22 mouse cellular contexts compared by ENCODE assay signal in genomic region chr11:57686797-57687196, GRCm38 (mm10). TPM values are rescaled to one million over a fixed set of nuclear protein-coding genes. Genes with fewer than 3 reads are reported as not detected.
A peak's percentile ranks its signal among the peaks of the same experiment; 100 is the strongest.
DNase-seq lines count a peak whose midpoint lies in the region; ATAC-seq and TF ChIP-seq lines count a peak whose summit lies in the region.
"Had no signal": no experiment of that assay in that cellular context is flagged by ENCODE, and none has a peak within 500 bp of the region (broad histone marks: within the 10 kb centered on the region; RNA-seq: fewer than 3 reads in every experiment).

No protein-coding gene starts in this region.

- H3K4me3 ChIP-seq in heart, embryonic 15.5 days = no peak overlapping the region
- H3K4me3 ChIP-seq in spleen, adult 2 months (ENCODE audit: extremely low read depth, insufficient read depth, insufficient read length) = no peak overlapping the region
- peak overlapping the region; percentile 8; the same call in 1 of the 2 replicates for H3K4me3 ChIP-seq in liver, embryonic 12.5 days
- no peak overlapping the region for H3K4me3 ChIP-seq in small intestine, adult 2 months (ENCODE audit: low read depth, low read length)
- H3K4me3 ChIP-seq: embryonic facial prominence, embryonic 15.5 days; hindbrain, embryonic 13.5 days; intestine, embryonic 15.5 days; left cerebral cortex, adult 2 months had no signal

- TF ChIP-seq POLR2A in spleen, adult 2 months (IDR thresholded peaks at IDR 0.05; ENCODE audit: low read depth, low read length) = no peak
- no peak for TF ChIP-seq POLR2A in small intestine, adult 2 months (IDR thresholded peaks at IDR 0.05; ENCODE audit: low read depth, low read length)

- DNase-seq in heart, postnatal 25 days (ENCODE audit: low spot score) = no peak
- no peak for DNase-seq in spleen, adult 2 months (ENCODE audit: low read depth in 1 of 2, low spot score in 2 of 2)
- DNase-seq in spleen, postnatal 4 days (ENCODE audit: low spot score in 2 of 2) = no peak
- DNase-seq in embryo, embryonic 11 days = no peak
- no peak for DNase-seq in kidney, postnatal 14 days
- DNase-seq: cerebellum, adult 11 months; cerebellum, postnatal 25 days; forebrain, postnatal 0 days; heart, adult 11 months; kidney, adult 9 months; kidney, postnatal 4 days; layer of hippocampus, adult 9-11 months; lung, adult 2 months; right cerebral cortex, postnatal 25 days had no signal

- intact Hi-C loops in heart, postnatal 25 days (cut with DNase I) = loop anchor here (5.0 kb wide), 1 partner anchor 39 kb away; the partner anchor contains the start of gene Galnt10

- H3K36me3 ChIP-seq in heart, embryonic 15.5 days = no peaks in the 10 kb centered on the region
- H3K36me3 ChIP-seq in spleen, adult 2 months (ENCODE audit: control insufficient read depth, insufficient read depth, low read length) = no peaks in the 10 kb centered on the region
- no peaks in the 10 kb centered on the region for H3K36me3 ChIP-seq in liver, embryonic 12.5 days
- no peaks in the 10 kb centered on the region; the same call in 1 of the 2 replicates for H3K36me3 ChIP-seq in small intestine, adult 2 months (ENCODE audit: control insufficient read depth, insufficient read depth, low read length)
- H3K36me3 ChIP-seq: embryonic facial prominence, embryonic 15.5 days; hindbrain, embryonic 13.5 days; intestine, embryonic 15.5 days had no signal

- ATAC-seq in heart, embryonic 15.5 days (replicated peaks; ENCODE audit: insufficient number of reproducible peaks, insufficient read depth, low FRiP score, low read depth) = no peak
- ATAC-seq in liver, embryonic 12.5 days = peak; percentile 57
- ATAC-seq: forebrain, postnatal 0 days; intestine, embryonic 15.5 days had no signal

- WGBS in heart, embryonic 15.5 days = 59% methylated on average over 12 of the region's 12 CpGs
- 93% methylated on average over 12 of the region's 12 CpGs for WGBS in spleen, adult 2 months
- WGBS in liver, embryonic 12.5 days (ENCODE audit: insufficient replicate concordance) = 60% methylated on average over 12 of the region's 12 CpGs
- WGBS in small intestine, adult 2 months = 71% methylated on average over 12 of the region's 12 CpGs

- H3K4me1 ChIP-seq in heart, embryonic 15.5 days (replicated peaks) = peaks cover 44% of the 10 kb centered on the region
- H3K4me1 ChIP-seq in spleen, adult 2 months (ENCODE audit: control insufficient read depth, insufficient read depth, insufficient read length) = peaks cover 48% of the 10 kb centered on the region; the same call in 1 of the 2 replicates
- peaks cover 96% of the 10 kb centered on the region for H3K4me1 ChIP-seq in liver, embryonic 12.5 days
- peaks cover 66% of the 10 kb centered on the region for H3K4me1 ChIP-seq in small intestine, adult 2 months (ENCODE audit: control insufficient read depth, insufficient read depth, insufficient read length, low read length)

- H3K27me3 ChIP-seq in heart, embryonic 15.5 days = no peaks in the 10 kb centered on the region
- H3K27me3 ChIP-seq in spleen, adult 2 months (ENCODE audit: control insufficient read depth, insufficient read depth, low read length) = no peaks in the 10 kb centered on the region
- no peaks in the 10 kb centered on the region for H3K27me3 ChIP-seq in liver, embryonic 12.5 days (replicated peaks)
- H3K27me3 ChIP-seq in small intestine, adult 2 months (ENCODE audit: control insufficient read depth, insufficient read depth, low read length) = no peaks in the 10 kb centered on the region
- H3K27me3 ChIP-seq: embryonic facial prominence, embryonic 15.5 days; intestine, embryonic 15.5 days had no signal

- no peaks in the 10 kb centered on the region for H3K9me3 ChIP-seq in heart, embryonic 15.5 days (replicated peaks)
- H3K9me3 ChIP-seq in liver, embryonic 12.5 days (replicated peaks) = no peaks in the 10 kb centered on the region
- H3K9me3 ChIP-seq: embryonic facial prominence, embryonic 15.5 days; hindbrain, embryonic 13.5 days; intestine, embryonic 15.5 days had no signal

- no peak overlapping the region for H3K27ac ChIP-seq in heart, embryonic 15.5 days
- peak overlapping the region; percentile 96 for H3K27ac ChIP-seq in spleen, adult 2 months (ENCODE audit: insufficient read depth, low read length)
- peak overlapping the region; percentile 73 for H3K27ac ChIP-seq in liver, embryonic 12.5 days
- peak overlapping the region; percentile 81 for H3K27ac ChIP-seq in small intestine, adult 2 months (ENCODE audit: insufficient read depth, low read depth, low read length)
- H3K27ac ChIP-seq: embryonic facial prominence, embryonic 15.5 days; intestine, embryonic 15.5 days; left cerebral cortex, adult 2 months; stomach, postnatal 0 days had no signal

- H3K4me2 ChIP-seq in heart, embryonic 15.5 days = no peak overlapping the region
- H3K4me2 ChIP-seq in liver, embryonic 12.5 days = peak overlapping the region; percentile 52
- H3K4me2 ChIP-seq: embryonic facial prominence, embryonic 15.5 days; hindbrain, embryonic 13.5 days; intestine, embryonic 15.5 days had no signal

- 0 out of 2 replicates have a peak overlapping the region, but pooled peaks have one; percentile 21 for H3K9ac ChIP-seq in heart, embryonic 15.5 days
- peak overlapping the region; percentile 40 for H3K9ac ChIP-seq in liver, embryonic 12.5 days
- H3K9ac ChIP-seq: embryonic facial prominence, embryonic 15.5 days; forebrain, postnatal 0 days; hindbrain, embryonic 13.5 days; intestine, embryonic 15.5 days had no signal

- no peak for TF ChIP-seq CTCF in spleen, adult 2 months (IDR thresholded peaks at IDR 0.05; ENCODE audit: extremely low read depth, insufficient read depth, insufficient read length, insufficient replicate concordance)
- no peak for TF ChIP-seq CTCF in small intestine, adult 2 months (IDR thresholded peaks at IDR 0.05; ENCODE audit: extremely low read depth, insufficient read length, insufficient replicate concordance, low read depth, low read length)

RNA-seq across cellular contexts. Expression of gene Galnt10, which starts 41.6 kb away (rescaled TPM):
- 8.9 and 13.1 TPM in 2 replicates for polyA plus RNA-seq in heart, embryonic 15.5 days (2015; fragmentation: Nextera tagmentation; extraction: Ambion mirVana)
- total RNA-seq in heart, postnatal 25 days (2021) = 1 to 10 TPM; 8.4 to 9.0 TPM
- polyA plus RNA-seq in spleen, adult 2 months (2012; rRNA removed) = 19.2 and 19.4 TPM in 2 replicates
- 34.2 and 36.3 TPM in 2 replicates for polyA plus RNA-seq in liver, embryonic 12.5 days (2016; fragmentation: Nextera tagmentation; extraction: Ambion mirVana)
- polyA plus RNA-seq in small intestine, adult 2 months (2012; rRNA removed) = 21.6 and 37.0 TPM in 2 replicates
